Mouse (Mus musculus) neural tube, embryonic 11.5 days (tissue): ENCODE measurements around the gene Stox2. TPM values are rescaled to one million over a fixed set of nuclear protein-coding genes. Genes with fewer than 3 reads are reported as not detected.

ENCODE experiments used
- polyA plus RNA-seq: library from polyadenylated mRNA; unstranded; fragments of >200 nt; fragmentation: Nextera tagmentation; extraction: Ambion mirVana; gene quantifications from 2 replicates; pipeline ENCODE4 v1.2.1, GENCODE M21; 2014

The Stox2 gene
- polyA plus RNA-seq, 1 experiment from 2014 or later = 27.9 TPM

Other genes with a start within 250 kb of the Stox2 start
- 44.3 and 49.9 TPM in 2 replicates for gene Trappc11, start 87.1 kb upstream of the Stox2 start, polyA plus RNA-seq
- 45.0 and 46.2 TPM in 2 replicates for gene Rwdd4a, start 87.3 kb upstream of the Stox2 start, polyA plus RNA-seq
- 11.4 and 11.6 TPM in 2 replicates for gene Ing2, start 229.2 kb upstream of the Stox2 start, polyA plus RNA-seq